Mouse (Mus musculus) forelimb bud, embryonic 11.5 days (tissue): ENCODE data around the gene Akap9.
"Not testable (repeated sequence)": the region's sequence is repeated elsewhere in the genome, so short reads cannot be mapped to it uniquely, and the experiment has no call there.

Experiments
- DNase-seq: peaks from one replicate; pipeline ENCODE4 v3.0.0-alpha.2; 2012; ENCODE audit warnings: low read depth, low spot score

The Akap9 gene

GRCm38 (mm10) chr5:3969114-3969513 is 41.3 kb downstream of the Akap9 start:
- DNase-seq = no peak

- no peak for DNase-seq
These were observed 43.1 kb downstream of the Akap9 start for GRCm38 (mm10) chr5:3970936-3971335.

GRCm38 (mm10) chr5:3973764-3974163 is 45.9 kb downstream of the Akap9 start:
- DNase-seq = no peak

DNA sequence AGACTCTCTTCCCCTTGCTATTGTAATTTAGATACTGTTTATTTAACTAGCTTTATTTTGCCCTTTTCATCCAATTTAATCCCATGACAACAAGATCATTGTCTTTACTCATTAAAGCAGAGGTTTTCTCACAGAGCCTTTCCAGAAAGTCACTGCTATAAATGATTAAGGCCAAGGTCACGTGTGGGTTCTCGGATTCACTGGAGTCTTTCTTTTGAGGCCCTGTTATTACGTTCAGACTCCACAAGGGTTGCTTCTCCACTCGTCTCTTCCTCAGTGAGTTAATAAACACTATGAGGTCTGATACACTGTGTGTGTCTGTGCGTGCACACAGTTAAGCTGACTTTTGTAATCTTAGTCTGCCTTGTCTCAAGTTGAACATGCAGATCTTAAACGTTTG is 47.0 kb downstream of the Akap9 start:
- no peak for DNase-seq

- DNase-seq = no peak
These were observed 48.3 kb downstream of the Akap9 start for GRCm38 (mm10) chr5:3976111-3976510.

- DNase-seq = no peak
These were observed 50.0 kb downstream of the Akap9 start for GRCm38 (mm10) chr5:3977904-3978303.

- DNase-seq = no peak
These were observed 61.8 kb downstream of the Akap9 start for GRCm38 (mm10) chr5:3989608-3990007.

DNA sequence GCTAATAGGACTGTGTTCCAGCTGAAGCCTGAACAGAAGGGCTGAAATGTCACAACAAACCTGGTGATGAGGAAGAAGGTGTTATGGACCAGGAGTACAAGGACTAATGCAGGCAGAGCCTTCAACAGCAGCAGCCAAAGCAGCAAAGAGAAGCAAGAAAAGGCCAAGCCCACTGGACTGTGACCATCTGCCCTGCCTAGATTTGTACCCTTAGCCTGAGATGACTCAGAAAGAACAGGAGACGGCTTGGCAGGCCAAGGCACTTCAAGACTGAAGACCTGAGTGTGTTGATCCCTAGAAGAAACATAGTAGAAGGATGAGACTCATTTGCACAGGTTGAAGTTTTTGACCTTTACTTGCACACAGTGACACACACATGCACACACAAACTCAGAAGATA is 62.6 kb downstream of the Akap9 start:
- no peak for DNase-seq

- no peak for DNase-seq
These were observed 76.9 kb downstream of the Akap9 start for GRCm38 (mm10) chr5:4004531-4005469.

GRCm38 (mm10) chr5:4006606-4007005 is 78.8 kb downstream of the Akap9 start:
- no peak for DNase-seq

DNA sequence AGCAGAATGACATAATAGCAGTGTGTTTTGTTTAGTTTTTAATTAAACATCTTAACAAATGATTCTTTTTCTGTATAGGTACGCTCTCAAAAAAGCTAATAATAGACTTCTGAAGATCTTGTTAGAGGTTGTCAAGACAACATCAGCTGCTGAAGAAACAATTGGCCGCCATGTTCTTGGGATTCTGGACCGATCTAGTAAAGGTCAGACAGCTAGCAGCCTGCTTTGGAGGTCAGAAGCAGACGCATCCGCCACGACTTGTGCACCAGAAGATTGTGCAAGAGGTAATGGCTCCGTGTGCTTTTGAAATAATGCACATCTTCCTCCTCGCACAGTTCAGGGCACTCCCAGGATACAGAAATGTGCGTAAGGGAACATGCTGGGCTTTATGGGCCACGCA is 80.4 kb downstream of the Akap9 start:
- DNase-seq = no peak

- DNase-seq = no peak
These were observed 81.7 kb downstream of the Akap9 start for GRCm38 (mm10) chr5:4009540-4009939.

DNA sequence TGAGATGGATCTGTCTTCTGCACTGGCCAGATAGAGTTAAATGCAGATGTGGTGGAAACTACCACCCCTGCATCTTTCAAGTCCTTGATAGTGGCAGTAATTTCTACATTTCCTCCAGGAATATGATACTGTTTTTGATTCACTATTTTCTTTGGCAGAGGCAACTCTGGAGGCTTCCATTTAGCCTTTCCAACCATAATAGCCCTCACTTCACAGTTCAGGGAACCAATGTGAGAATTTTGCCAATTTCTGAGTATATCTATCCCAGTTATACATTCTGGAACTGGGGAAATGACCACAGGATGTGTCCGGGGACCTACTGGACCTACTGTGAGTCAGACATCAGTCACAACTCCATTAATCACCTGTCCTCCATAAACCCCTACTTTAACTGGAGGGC is 89.8 kb downstream of the Akap9 start:
- not testable (repeated sequence) for DNase-seq

GRCm38 (mm10) chr5:4019377-4019776 is 91.5 kb downstream of the Akap9 start:
- DNase-seq = no peak

- no peak for DNase-seq
These were observed 92.2 kb downstream of the Akap9 start for GRCm38 (mm10) chr5:4020018-4020417.

GRCm38 (mm10) chr5:4023186-4023585 is 95.3 kb downstream of the Akap9 start:
- DNase-seq = no peak

DNA sequence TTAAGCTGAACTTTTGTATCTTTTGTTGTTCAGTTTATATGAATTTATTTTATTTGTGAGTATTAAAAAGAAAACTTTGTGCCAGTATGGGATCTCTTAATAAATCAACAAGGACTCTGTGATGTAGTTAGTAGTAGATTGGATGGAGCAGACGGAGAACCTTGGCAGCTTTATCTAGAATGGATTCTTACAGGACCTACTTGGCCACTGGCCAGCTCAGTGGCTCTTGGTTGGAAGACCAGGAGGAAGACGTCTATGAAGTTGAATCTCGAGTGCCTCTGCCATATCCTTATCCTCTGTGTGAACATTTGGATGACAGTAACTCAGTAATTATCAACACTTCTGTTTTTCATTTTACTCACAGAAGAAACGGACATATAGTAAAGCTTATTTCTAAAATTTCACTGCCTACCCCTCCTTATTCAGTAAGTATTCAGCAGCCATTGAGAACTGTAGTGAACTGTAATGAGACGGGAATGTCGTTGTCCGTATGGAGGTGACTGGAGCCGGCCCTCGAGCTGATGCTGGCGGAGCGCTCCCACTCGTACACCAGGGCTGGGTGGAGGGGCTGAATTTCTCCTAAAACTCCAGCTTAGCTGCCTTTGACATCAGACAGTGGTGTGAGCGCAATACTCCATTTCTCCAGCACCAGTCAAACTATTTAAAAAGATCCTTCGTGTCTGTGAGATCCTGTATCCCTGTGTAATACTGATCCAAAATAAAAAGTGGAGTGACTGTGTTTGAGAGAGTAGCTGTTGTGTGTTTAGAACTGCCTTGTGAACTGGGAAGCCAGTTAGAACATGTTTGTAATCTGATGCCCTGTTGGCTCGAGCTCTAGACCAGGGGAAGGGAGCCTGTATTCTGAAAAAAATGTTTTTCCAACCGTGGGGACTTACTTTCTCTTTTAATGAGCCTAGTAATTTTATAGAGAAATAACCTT is 96.2 kb downstream of the Akap9 start:
- peak; percentile 48 for DNase-seq

DNA sequence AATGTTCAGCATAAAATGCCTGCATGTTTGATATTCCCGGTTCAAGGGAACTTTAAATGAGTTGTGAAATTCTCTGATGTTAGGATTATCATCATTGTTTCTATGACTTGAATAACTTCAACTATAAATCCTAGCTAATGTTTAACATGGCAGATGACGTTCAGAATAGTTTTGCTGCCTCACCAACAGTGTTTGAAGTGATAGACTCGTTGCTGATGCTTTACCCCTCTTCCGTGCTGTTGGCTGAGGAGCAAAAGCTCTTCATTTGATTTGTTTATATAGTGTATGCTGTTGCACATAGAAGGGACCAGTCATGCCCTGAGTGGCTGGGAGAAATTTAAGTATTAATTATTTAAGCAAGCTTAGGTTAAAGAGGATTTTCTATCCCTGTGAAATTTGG is 96.9 kb downstream of the Akap9 start:
- no peak for DNase-seq

- DNase-seq = not testable (repeated sequence)
These were observed 98.5 kb downstream of the Akap9 start for GRCm38 (mm10) chr5:4026336-4026735.

- DNase-seq = no peak
These were observed 100.8 kb downstream of the Akap9 start for GRCm38 (mm10) chr5:4028486-4029173.

DNA sequence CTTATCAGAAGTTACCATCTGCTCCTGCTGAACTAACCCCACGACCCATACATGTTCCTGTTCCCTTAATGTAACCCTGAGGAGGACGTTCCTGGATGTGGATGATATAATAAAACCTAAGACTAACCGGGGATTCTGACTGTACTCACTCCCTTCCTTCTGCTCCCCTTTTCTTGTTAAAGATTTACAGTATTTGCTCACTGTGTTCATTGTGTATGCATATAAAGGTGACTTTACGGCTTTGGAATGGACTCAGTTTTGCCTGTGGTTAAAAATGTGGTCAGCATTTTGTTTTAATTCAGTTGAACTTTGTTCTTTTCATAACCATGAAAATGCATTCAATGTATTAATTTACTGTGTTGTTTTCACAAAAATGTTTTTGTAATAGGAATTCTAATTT is 104.0 kb downstream of the Akap9 start:
- no peak for DNase-seq

GRCm38 (mm10) chr5:4036686-4037085 is 108.8 kb downstream of the Akap9 start:
- peak; percentile 8 for DNase-seq
